Mouse (Mus musculus) mammary gland, adult 2 months (tissue): ENCODE data around the gene Daxx. TPM values are rescaled to one million over a fixed set of nuclear protein-coding genes. Genes with fewer than 3 reads are reported as not detected.

Source experiments
- polyA plus RNA-seq: library from polyadenylated mRNA; depleted of rRNA; stranded (reverse); fragments of >200 nt; gene quantifications from 2 replicates; pipeline ENCODE4 v1.2.3, GENCODE M21; 2012; ENCODE audit warnings: low replicate concordance; rRNA removed

The Daxx gene
- 64.8 and 67.0 TPM in 2 replicates for polyA plus RNA-seq

GRCm38 (mm10) chr17:33909077-33909868 lies at the start of gene Daxx:
TSS of gene Daxx (plus strand) at chr17:33909414.

GRCm38 (mm10) chr17:33873537-33873936 lies 35.7 kb upstream of the Daxx start, which contains the start of gene Gm7029:
TSS of gene Gm7029 (plus strand) at chr17:33873837.

GRCm38 (mm10) chr17:33890533-33891059 lies 18.6 kb upstream of the Daxx start, which contains the start of gene Kifc1:
TSS of gene Kifc1 (minus strand) at chr17:33890661.

GRCm38 (mm10) chr17:33904835-33905234 lies 4.4 kb upstream of the Daxx start, which contains the start of gene Platr17:
TSS of gene Platr17 (plus strand) at chr17:33905135.

GRCm38 (mm10) chr17:33915671-33916250 lies 6.5 kb downstream of the Daxx start, which contains the start of the genes Tapbp and Zbtb22:
TSS of gene Tapbp (plus strand) at chr17:33915899.
TSS of gene Zbtb22 (plus strand) at chr17:33915904.

GRCm38 (mm10) chr17:33929371-33930279 lies 20.4 kb downstream of the Daxx start, which contains the start of gene Rgl2:
TSS of gene Rgl2 (plus strand) at chr17:33929543.

GRCm38 (mm10) chr17:33940206-33940805 lies 31.1 kb downstream of the Daxx start, which contains the start of the genes Pfdn6 and Wdr46:
TSS of gene Pfdn6 (minus strand) at chr17:33940343.
TSS of gene Wdr46 (plus strand) at chr17:33940660.

GRCm38 (mm10) chr17:33951021-33951946 lies 42.1 kb downstream of the Daxx start, which contains the start of gene B3galt4:
TSS of gene B3galt4 (minus strand) at chr17:33951488.

GRCm38 (mm10) chr17:33955555-33956214 lies 46.5 kb downstream of the Daxx start, which contains the start of the genes Vps52 and Rps18:
TSS of gene Vps52 (plus strand) at chr17:33955812.
TSS of gene Rps18 (minus strand) at chr17:33956001.

Other genes starting within 250 kb of the Daxx start
- gene Hnrnpm, start 222.6 kb upstream of the Daxx start, polyA plus RNA-seq, result 66.1 and 93.3 TPM in 2 replicates
- gene March2, start 190.7 kb upstream of the Daxx start, polyA plus RNA-seq, result 123 and 128 TPM in 2 replicates
- gene Rab11b, start 148.9 kb upstream of the Daxx start, polyA plus RNA-seq, result 393 and 399 TPM in 2 replicates
- 140 and 183 TPM in 2 replicates for gene Angptl4, start 127.6 kb upstream of the Daxx start, polyA plus RNA-seq
- 123 and 162 TPM in 2 replicates for gene Kank3, start 98.9 kb upstream of the Daxx start, polyA plus RNA-seq
- 609 and 610 TPM in 2 replicates for gene Rps28, start 84.9 kb upstream of the Daxx start, polyA plus RNA-seq
- 532 and 579 TPM in 2 replicates for gene Ndufa7, start 84.8 kb upstream of the Daxx start, polyA plus RNA-seq
- gene Cd320, start 66.3 kb upstream of the Daxx start, polyA plus RNA-seq, result 97.5 and 125 TPM in 2 replicates
- gene Gm7029, start 35.6 kb upstream of the Daxx start, polyA plus RNA-seq, result not detected in 2 replicates
- 2.1 and 4.2 TPM in 2 replicates for gene Kifc1, start 18.8 kb upstream of the Daxx start, polyA plus RNA-seq
- 0.93 and 1.6 TPM in 2 replicates for gene Platr17, start 4.3 kb upstream of the Daxx start, polyA plus RNA-seq
- 238 and 378 TPM in 2 replicates for gene Tapbp, start 6.5 kb downstream of the Daxx start, polyA plus RNA-seq
- 72.4 and 116 TPM in 2 replicates for gene Zbtb22, start 6.5 kb downstream of the Daxx start, polyA plus RNA-seq
- 255 and 438 TPM in 2 replicates for gene Rgl2, start 20.1 kb downstream of the Daxx start, polyA plus RNA-seq
- gene Pfdn6, start 30.9 kb downstream of the Daxx start, polyA plus RNA-seq, result 12.4 and 16.1 TPM in 2 replicates
- gene Wdr46, start 31.2 kb downstream of the Daxx start, polyA plus RNA-seq, result 18.2 and 23.7 TPM in 2 replicates
- gene B3galt4, start 42.1 kb downstream of the Daxx start, polyA plus RNA-seq, result 9.8 and 25.7 TPM in 2 replicates
- gene Vps52, start 46.4 kb downstream of the Daxx start, polyA plus RNA-seq, result 68.7 and 74.9 TPM in 2 replicates
- 283 and 376 TPM in 2 replicates for gene Rps18, start 46.6 kb downstream of the Daxx start, polyA plus RNA-seq
- 6,978 and 9,315 TPM in 2 replicates for gene H2-K1, start 90.9 kb downstream of the Daxx start, polyA plus RNA-seq
- gene Ring1, start 115.3 kb downstream of the Daxx start, polyA plus RNA-seq, result 29.1 and 42.5 TPM in 2 replicates
- 89.2 and 219 TPM in 2 replicates for gene H2-Ke6, start 118.6 kb downstream of the Daxx start, polyA plus RNA-seq
- gene Slc39a7, start 122.3 kb downstream of the Daxx start, polyA plus RNA-seq, result 148 and 187 TPM in 2 replicates
- 62.9 and 110 TPM in 2 replicates for gene Rxrb, start 122.4 kb downstream of the Daxx start, polyA plus RNA-seq
- gene Col11a2, start 130.0 kb downstream of the Daxx start, polyA plus RNA-seq, result 1.8 and 4.3 TPM in 2 replicates
- gene H2-Oa, start 182.9 kb downstream of the Daxx start, polyA plus RNA-seq, result 59.6 and 112 TPM in 2 replicates
- gene H2-DMa, start 210.1 kb downstream of the Daxx start, polyA plus RNA-seq, result 180 and 191 TPM in 2 replicates
- 112 and 199 TPM in 2 replicates for gene Brd2, start 213.2 kb downstream of the Daxx start, polyA plus RNA-seq
- 125 and 219 TPM in 2 replicates for gene H2-DMb2, start 233.9 kb downstream of the Daxx start, polyA plus RNA-seq
- 243 and 276 TPM in 2 replicates for gene H2-DMb1, start 243.7 kb downstream of the Daxx start, polyA plus RNA-seq